Mouse (Mus musculus) midbrain, embryonic 13.5 days (tissue): Measurements from ENCODE around the gene Rabep2. TPM values are rescaled to one million over a fixed set of nuclear protein-coding genes. Genes with fewer than 3 reads are reported as not detected.

Source experiments
- ATAC-seq: fragments of 200-750 bp; cut with Nextera tagmentation; 2 replicates; pipeline ENCODE4 v1.8.0; 2017; ENCODE audit warnings: mild to moderate bottlenecking, moderate TSS enrichment, moderate library complexity
- H3K27ac ChIP-seq: fragments of 300-500 bp; sonication (generic); 2 replicates; pipeline ENCODE4 v1.5.1; 2015; ENCODE audit warnings: inconsistent platforms, mild to moderate bottlenecking, moderate library complexity
- H3K27me3 ChIP-seq: fragments of 300-500 bp; sonication (generic); 2 replicates; pipeline ENCODE4 v1.6.1; 2015; ENCODE audit warnings: mild to moderate bottlenecking, inconsistent platforms
- H3K36me3 ChIP-seq: fragments of 300-500 bp; sonication (generic); 2 replicates; pipeline ENCODE4 v1.6.1; 2015; ENCODE audit warnings: mild to moderate bottlenecking, inconsistent platforms
- H3K4me1 ChIP-seq: fragments of 300-500 bp; sonication (generic); replicated peaks from 2 replicates; pipeline ENCODE4 v1.6.1; 2015; ENCODE audit warnings: inconsistent platforms
- H3K4me2 ChIP-seq: fragments of 300-500 bp; sonication (generic); replicated peaks from 2 replicates; pipeline ENCODE4 v1.6.1; 2015; ENCODE audit warnings: moderate library complexity, mild to moderate bottlenecking, inconsistent platforms
- H3K4me3 ChIP-seq: fragments of 300-500 bp; sonication (generic); replicated peaks from 2 replicates; pipeline ENCODE4 v1.5.1; 2015; ENCODE audit warnings: mild to moderate bottlenecking, inconsistent platforms
- H3K9ac ChIP-seq: fragments of 300-500 bp; sonication (generic); replicated peaks from 2 replicates; pipeline ENCODE4 v1.6.1; 2015; ENCODE audit warnings: mild to moderate bottlenecking, inconsistent platforms
- H3K9me3 ChIP-seq: fragments of 300-500 bp; sonication (generic); 2 replicates; pipeline ENCODE4 v1.6.1; 2016; ENCODE audit warnings: mild to moderate bottlenecking, inconsistent platforms
- WGBS: fragments of 180-500 bp; shearing (Covaris S2); methylation state at CpG from one replicate; pipeline ENCODE4 v1.1.7; 2015; 5-methylcytosine and 5-hydroxymethylcytosine counted together
- polyA plus RNA-seq: library from polyadenylated mRNA; unstranded; fragments of >200 nt; fragmentation: Nextera tagmentation; extraction: Ambion mirVana; gene quantifications from 2 replicates; pipeline ENCODE4 v1.2.1, GENCODE M21; 2015

Rabep2 gene
- polyA plus RNA-seq, 1 experiment from 2014 or later: 23.7 TPM

- Histone ChIP-seq H3K4me1 (no peaks in the 10 kb centered on the region), H3K9ac (no peak overlapping the region), H3K36me3 (no peaks in the 10 kb centered on the region), H3K4me3 (no peak overlapping the region), H3K9me3 (no peaks in the 10 kb centered on the region), H3K27ac (no peak overlapping the region), H3K4me2 (no peak overlapping the region), H3K27me3 (no peaks in the 10 kb centered on the region)
- no peak for ATAC-seq
- WGBS: 91% methylated on average over 17 of the region's 17 CpGs
These were observed 28.1 kb downstream of the Rabep2 start for GRCm38 (mm10) chr7:126456382-126457266.

DNA sequence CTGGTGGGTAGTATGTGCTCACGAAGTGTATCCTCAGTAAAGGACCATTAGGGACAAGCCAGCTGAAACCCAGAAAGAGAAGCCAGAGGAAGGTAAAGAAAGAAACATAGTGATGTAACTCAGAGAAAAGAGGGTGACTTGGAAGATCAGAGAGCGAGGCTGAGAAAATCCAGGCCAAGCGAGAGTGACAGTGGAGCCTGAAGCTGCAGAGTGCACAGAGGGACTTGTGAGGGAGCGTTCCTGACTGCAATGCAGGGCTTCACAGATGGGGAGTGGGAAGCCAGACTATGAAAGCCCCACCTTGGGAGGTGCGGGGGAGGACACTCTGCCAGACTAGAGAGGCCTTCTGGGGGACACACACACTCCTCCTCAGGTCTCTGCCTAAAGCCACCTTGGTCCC lies 29.7 kb downstream of the Rabep2 start:
- no peaks in the 10 kb centered on the region for H3K4me1 ChIP-seq
- 87% methylated on average over 5 of the region's 5 CpGs for WGBS
- ATAC-seq: no peak
- no peaks in the 10 kb centered on the region for H3K36me3 ChIP-seq
- H3K9ac ChIP-seq: no peak overlapping the region
- no peak overlapping the region for H3K4me3 ChIP-seq
- no peak overlapping the region for H3K4me2 ChIP-seq
- no peaks in the 10 kb centered on the region; the same call in 1 of the 2 replicates for H3K27me3 ChIP-seq
- no peak overlapping the region for H3K27ac ChIP-seq
- no peaks in the 10 kb centered on the region for H3K9me3 ChIP-seq

GRCm38 (mm10) chr7:126458844-126459618 lies 30.5 kb downstream of the Rabep2 start:
- no peaks in the 10 kb centered on the region for H3K36me3 ChIP-seq
- no peaks in the 10 kb centered on the region for H3K9me3 ChIP-seq
- H3K27ac ChIP-seq: no peak overlapping the region
- no peak overlapping the region for H3K4me3 ChIP-seq
- H3K9ac ChIP-seq: no peak overlapping the region
- no peaks in the 10 kb centered on the region; the same call in 1 of the 2 replicates for H3K27me3 ChIP-seq
- WGBS: 81% methylated on average over 11 of the region's 11 CpGs
- H3K4me2 ChIP-seq: no peak overlapping the region
- no peaks in the 10 kb centered on the region for H3K4me1 ChIP-seq
- no peak for ATAC-seq

GRCm38 (mm10) chr7:126460623-126461399 lies 32.3 kb downstream of the Rabep2 start:
- H3K27me3 ChIP-seq: no peaks in the 10 kb centered on the region; the same call in 1 of the 2 replicates
- H3K36me3 ChIP-seq: no peaks in the 10 kb centered on the region; the same call in 1 of the 2 replicates
- no peak overlapping the region for H3K4me3 ChIP-seq
- no peak for ATAC-seq
- no peaks in the 10 kb centered on the region for H3K4me1 ChIP-seq
- H3K4me2 ChIP-seq: no peak overlapping the region
- H3K27ac ChIP-seq: no peak overlapping the region
- H3K9ac ChIP-seq: no peak overlapping the region; the same call in 1 of the 2 replicates
- WGBS: 51% methylated on average over 10 of the region's 10 CpGs
- no peaks in the 10 kb centered on the region for H3K9me3 ChIP-seq

GRCm38 (mm10) chr7:126461626-126462025 lies 33.1 kb downstream of the Rabep2 start:
- H3K4me2 ChIP-seq: no peak overlapping the region
- H3K9me3 ChIP-seq: no peaks in the 10 kb centered on the region
- no peak overlapping the region for H3K4me3 ChIP-seq
- no peaks in the 10 kb centered on the region for H3K4me1 ChIP-seq
- H3K27me3 ChIP-seq: no peaks in the 10 kb centered on the region; the same call in 1 of the 2 replicates
- 65% methylated on average over 3 of the region's 3 CpGs for WGBS
- no peak overlapping the region for H3K27ac ChIP-seq
- ATAC-seq: no peak
- no peak overlapping the region; the same call in 1 of the 2 replicates for H3K9ac ChIP-seq
- H3K36me3 ChIP-seq: peaks cover 6% of the 10 kb centered on the region

GRCm38 (mm10) chr7:126463004-126463403 lies 34.4 kb downstream of the Rabep2 start, which contains the start of gene Atp2a1:
Atp2a1 (minus strand) TSS chr7:126463108.
- H3K36me3 ChIP-seq: peaks cover 20% of the 10 kb centered on the region
- 60% methylated on average over 5 of the region's 5 CpGs for WGBS
- H3K4me2 ChIP-seq: no peak within 1 kb of the TSS
- no peak within 1 kb of the TSS for H3K4me3 ChIP-seq
- no peaks in the 10 kb centered on the region for H3K9me3 ChIP-seq
- no peaks in the 10 kb centered on the region; the same call in 1 of the 2 replicates for H3K27me3 ChIP-seq
- no peak for ATAC-seq
- no peak within 1 kb of the TSS for H3K27ac ChIP-seq
- H3K4me1 ChIP-seq: no peaks in the 10 kb centered on the region
- H3K9ac ChIP-seq: no peak within 1 kb of the TSS

DNA sequence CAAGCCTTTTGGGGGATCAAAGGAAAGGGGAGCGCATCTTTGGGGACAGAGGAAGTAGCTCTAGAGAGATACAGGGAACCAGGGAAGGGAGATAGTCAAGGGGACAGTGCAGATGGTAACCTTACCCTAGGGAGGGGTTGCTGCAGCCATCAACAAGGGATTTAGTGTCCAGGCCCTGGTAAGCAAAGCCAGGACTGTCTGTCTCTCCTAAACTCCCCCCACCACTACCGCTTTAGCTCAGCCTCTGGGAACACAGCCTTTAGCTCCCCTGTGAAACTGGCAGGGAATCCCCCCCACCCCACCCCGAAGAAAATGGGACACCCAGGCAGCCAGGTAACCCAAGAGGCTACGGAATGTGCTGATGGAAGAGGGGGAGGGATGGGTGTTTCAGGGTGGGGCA lies 35.0 kb downstream of the Rabep2 start:
- Histone ChIP-seq H3K4me1 (no peaks in the 10 kb centered on the region), H3K9ac (no peak overlapping the region), H3K9me3 (no peaks in the 10 kb centered on the region), H3K4me2 (no peak overlapping the region), H3K4me3 (no peak overlapping the region), H3K27me3 (no peaks in the 10 kb centered on the region; the same call in 1 of the 2 replicates), H3K36me3 (peaks cover 25% of the 10 kb centered on the region), H3K27ac (no peak overlapping the region)
- no peak for ATAC-seq
- WGBS: 68% methylated on average over 4 of the region's 4 CpGs

DNA sequence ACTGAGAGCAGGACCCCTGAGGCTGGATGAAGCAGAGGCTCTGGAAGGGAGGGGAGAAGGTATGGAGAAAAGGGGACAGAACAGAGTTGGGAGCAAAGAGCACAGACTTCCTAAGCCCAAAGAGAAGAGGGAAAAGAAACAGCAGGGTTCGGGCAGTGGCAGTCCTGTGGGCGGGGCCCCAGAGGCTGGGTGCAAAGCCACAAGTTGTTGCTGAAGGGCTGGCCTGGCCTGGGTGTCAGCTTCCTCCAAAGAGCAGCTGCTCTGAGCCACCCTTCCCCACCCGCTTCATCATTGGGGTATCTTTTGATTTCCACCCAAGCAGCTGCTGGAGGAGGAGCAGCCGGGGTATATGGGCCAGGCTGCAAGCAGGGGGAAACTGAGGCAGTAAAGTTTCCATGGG lies 35.6 kb downstream of the Rabep2 start:
- WGBS: 57% methylated on average over 4 of the region's 4 CpGs
- Histone ChIP-seq H3K27me3 (no peaks in the 10 kb centered on the region; the same call in 1 of the 2 replicates), H3K4me2 (no peak overlapping the region), H3K36me3 (peaks cover 31% of the 10 kb centered on the region), H3K27ac (no peak overlapping the region), H3K4me3 (no peak overlapping the region), H3K9ac (no peak overlapping the region), H3K9me3 (no peaks in the 10 kb centered on the region), H3K4me1 (no peaks in the 10 kb centered on the region)
- no peak for ATAC-seq

GRCm38 (mm10) chr7:126464836-126465235 lies 36.3 kb downstream of the Rabep2 start:
- no peaks in the 10 kb centered on the region for H3K4me1 ChIP-seq
- H3K9me3 ChIP-seq: no peaks in the 10 kb centered on the region
- H3K9ac ChIP-seq: no peak overlapping the region
- peaks cover 38% of the 10 kb centered on the region for H3K36me3 ChIP-seq
- no peak for ATAC-seq
- H3K4me3 ChIP-seq: no peak overlapping the region
- WGBS: 45% methylated on average over 5 of the region's 5 CpGs
- no peak overlapping the region for H3K27ac ChIP-seq
- H3K4me2 ChIP-seq: no peak overlapping the region
- H3K27me3 ChIP-seq: no peaks in the 10 kb centered on the region; the same call in 1 of the 2 replicates

- Histone ChIP-seq H3K9me3 (no peaks in the 10 kb centered on the region), H3K4me3 (no peak overlapping the region), H3K4me1 (no peaks in the 10 kb centered on the region), H3K36me3 (peaks cover 44% of the 10 kb centered on the region), H3K9ac (no peak overlapping the region), H3K4me2 (no peak overlapping the region), H3K27ac (no peak overlapping the region), H3K27me3 (no peaks in the 10 kb centered on the region; the same call in 1 of the 2 replicates)
- ATAC-seq: no peak
- 59% methylated on average over 7 of the region's 7 CpGs for whole genome bisulfite sequencing
These were observed 36.9 kb downstream of the Rabep2 start for GRCm38 (mm10) chr7:126465246-126466030.

DNA sequence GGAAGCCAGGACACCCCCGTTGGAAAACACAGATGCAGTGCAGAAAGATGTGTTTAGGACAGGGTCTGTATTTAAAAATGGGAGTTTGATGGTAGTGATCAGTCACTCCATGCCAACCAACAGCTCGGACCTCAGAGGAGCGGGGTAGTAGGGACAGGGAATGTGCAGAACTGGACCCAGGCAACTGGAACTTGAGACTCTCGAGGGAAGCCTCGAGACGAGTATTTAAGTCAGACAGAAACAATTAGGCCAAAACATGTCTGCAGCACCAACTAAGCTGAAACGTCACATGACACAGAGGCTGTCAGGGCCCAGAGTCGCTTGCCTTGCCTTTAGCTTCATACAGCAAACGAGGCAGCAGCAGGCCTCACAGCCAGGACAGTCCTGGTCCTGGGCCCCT lies 37.6 kb downstream of the Rabep2 start:
- ATAC-seq: no peak
- Histone ChIP-seq H3K36me3 (peaks cover 51% of the 10 kb centered on the region), H3K4me3 (no peak overlapping the region), H3K9ac (no peak overlapping the region), H3K4me2 (no peak overlapping the region), H3K4me1 (no peaks in the 10 kb centered on the region), H3K27me3 (no peaks in the 10 kb centered on the region; the same call in 1 of the 2 replicates), H3K9me3 (no peaks in the 10 kb centered on the region), H3K27ac (no peak overlapping the region)
- WGBS: 76% methylated on average over 9 of the region's 9 CpGs
